Mouse (Mus musculus) brain, embryonic 14.5 days (tissue): ENCODE data around the gene S100a6. TPM values are rescaled to one million over a fixed set of nuclear protein-coding genes. Genes with fewer than 3 reads are reported as not detected.

Experiments
- DNase-seq: peaks from one replicate; pipeline ENCODE4 v3.0.0-alpha.2; 2011; ENCODE audit warnings: low read depth
- CTCF ChIP-seq: fragments of 200-500 bp; IDR thresholded peaks from 2 replicates; pipeline ENCODE4 v1.5.1; 2012; ENCODE audit warnings: inconsistent platforms, mild to moderate bottlenecking, moderate library complexity, borderline replicate concordance; ENCODE audit not compliant: insufficient read depth, insufficient read length; ENCODE audit errors: extremely low read depth
- POLR2A ChIP-seq: fragments of 200-500 bp; IDR thresholded peaks from 2 replicates; pipeline ENCODE4 v1.6.1; 2012; ENCODE audit warnings: mild to moderate bottlenecking, inconsistent platforms, borderline replicate concordance; ENCODE audit not compliant: poor library complexity, insufficient read depth, insufficient read length, severe bottlenecking; ENCODE audit errors: extremely low read depth
- polyA plus RNA-seq: library from polyadenylated mRNA; depleted of rRNA; stranded (reverse); fragments of >200 nt; gene quantifications from 2 replicates; pipeline ENCODE4 v1.2.3, GENCODE M21; 2012

Gene S100a6
- polyA plus RNA-seq, 1 experiment: 26.1 TPM

- DNase-seq: no peak
- no peak for TF ChIP-seq CTCF
- TF ChIP-seq POLR2A: no peak
These were observed 25.2 kb upstream of the S100a6 start for GRCm38 (mm10) chr3:90587361-90588101.

- TF ChIP-seq POLR2A (no peak), CTCF (no peak)
These were observed 23.3 kb upstream of the S100a6 start for GRCm38 (mm10) chr3:90589390-90589789.

GRCm38 (mm10) chr3:90589947-90590346 is 22.7 kb upstream of the S100a6 start, which contains the start of gene S100a2:
Gene S100a2, plus strand, starts transcription at chr3:90590247.
- no peak for DNase-seq
- TF ChIP-seq CTCF: no peak

More at GRCm38 (mm10) chr3:90589390-90589789, 23.3 kb upstream of the S100a6 start:
- DNase-seq: no peak

GRCm38 (mm10) chr3:90594466-90594865 is 18.2 kb upstream of the S100a6 start:
- TF ChIP-seq CTCF (no peak), POLR2A (no peak)
- DNase-seq: no peak

GRCm38 (mm10) chr3:90595556-90595955 is 17.1 kb upstream of the S100a6 start:
- TF ChIP-seq POLR2A: no peak
- TF ChIP-seq CTCF: no peak
- no peak for DNase-seq

GRCm38 (mm10) chr3:90596810-90597209 is 15.9 kb upstream of the S100a6 start:
- no peak for TF ChIP-seq POLR2A
- TF ChIP-seq CTCF: no peak
- DNase-seq: no peak

GRCm38 (mm10) chr3:90597736-90598135 is 14.9 kb upstream of the S100a6 start:
- peak; percentile 5 for DNase-seq
- TF ChIP-seq CTCF: no peak
- no peak for TF ChIP-seq POLR2A

- TF ChIP-seq CTCF (no peak), POLR2A (no peak)
- no peak for DNase-seq
These were observed 14.5 kb upstream of the S100a6 start for GRCm38 (mm10) chr3:90598212-90598611.

GRCm38 (mm10) chr3:90599401-90599800 is 13.3 kb upstream of the S100a6 start:
- DNase-seq: no peak
- TF ChIP-seq CTCF (no peak), POLR2A (no peak)

GRCm38 (mm10) chr3:90600036-90600435 is 12.6 kb upstream of the S100a6 start:
- DNase-seq: no peak
- TF ChIP-seq POLR2A (no peak), CTCF (no peak)

GRCm38 (mm10) chr3:90600458-90601195 is 12.1 kb upstream of the S100a6 start:
- no peak for DNase-seq
- TF ChIP-seq POLR2A: no peak

- no peak for DNase-seq
- no peak for TF ChIP-seq POLR2A
- no peak for TF ChIP-seq CTCF
These were observed 11.1 kb upstream of the S100a6 start, which contains the start of gene Gm42674 for GRCm38 (mm10) chr3:90601486-90602110. Gene Gm42674, plus strand, starts transcription at chr3:90601904.

- TF ChIP-seq CTCF (no peak), POLR2A (no peak)
- DNase-seq: peak; percentile 12
These were observed 9.1 kb upstream of the S100a6 start, which contains the start of gene S100a4 for GRCm38 (mm10) chr3:90603623-90604022. Gene S100a4, plus strand, starts transcription at chr3:90603771.
